Mouse (Mus musculus): ENCODE data around the gene Apbb1ip.

DNA sequence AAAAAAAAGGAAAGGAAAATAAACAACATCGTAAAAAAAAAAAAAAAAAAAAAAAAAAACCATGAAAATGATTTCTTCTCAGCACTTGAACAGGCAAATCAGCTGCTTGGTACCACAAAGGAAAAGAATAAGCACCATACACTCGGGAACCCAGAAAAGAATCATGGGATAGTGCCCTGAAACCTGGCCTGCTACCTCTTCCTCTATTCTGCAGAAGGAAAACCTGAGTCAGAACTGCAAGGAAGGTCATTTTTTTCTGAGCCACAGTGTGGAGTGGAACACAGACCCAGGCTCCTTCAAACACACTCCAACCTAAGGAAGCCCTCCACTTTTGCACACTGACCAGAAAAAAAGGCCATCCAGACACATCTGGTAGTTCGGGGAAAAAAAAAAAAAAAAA lies 24.1 kb upstream of the Apbb1ip start:
- TF ChIP-seq CTCF (IDR thresholded peaks at IDR 0.05) (no peak), EP300 (IDR thresholded peaks at IDR 0.05) (no peak)

Data from lung, postnatal 0 days (tissue).